9 mouse cellular contexts compared by ENCODE assay signal in genomic region chr5:149152063-149152773, GRCm38 (mm10). TPM values are rescaled to one million over a fixed set of nuclear protein-coding genes. Genes with fewer than 3 reads are reported as not detected.
A peak's percentile ranks its signal among the peaks of the same experiment; 100 is the strongest.
DNase-seq lines count a peak whose midpoint lies in the region; ATAC-seq and TF ChIP-seq lines count a peak whose summit lies in the region.
"Had no signal": no experiment of that assay in that cellular context is flagged by ENCODE, and none has a peak within 500 bp of the region (broad histone marks: within the 10 kb centered on the region; RNA-seq: fewer than 3 reads in every experiment).

No protein-coding gene starts in this region.

- H3K4me3 ChIP-seq in midbrain, embryonic 10.5 days: no peak overlapping the region
- no peak overlapping the region for H3K4me3 ChIP-seq in midbrain, postnatal 0 days (ENCODE audit: low read depth, low read length)
- H3K4me3 ChIP-seq in gastrocnemius, adult 2 months: peak overlapping the region; percentile 66
- H3K4me3 ChIP-seq: neural tube, embryonic 13.5 days had no signal

- H3K27me3 ChIP-seq in midbrain, embryonic 10.5 days (ENCODE audit: low read depth, poor library complexity, severe bottlenecking): no peaks in the 10 kb centered on the region
- H3K27me3 ChIP-seq in midbrain, postnatal 0 days (ENCODE audit: insufficient read depth, low read length): no peaks in the 10 kb centered on the region
- H3K27me3 ChIP-seq: neural tube, embryonic 13.5 days had no signal

- intact Hi-C loops in gastrocnemius, adult 2 months (cut with DNase I): loop anchor here (2.0 to 5.0 kb wide), 2 partner anchors 31 to 100 kb away; no protein-coding TSS in a partner anchor

- no peak overlapping the region for H3K9ac ChIP-seq in midbrain, postnatal 0 days (replicated peaks; ENCODE audit: low read length, poor library complexity, severe bottlenecking)
- H3K9ac ChIP-seq: neural tube, embryonic 13.5 days had no signal

- peaks cover 7% of the 10 kb centered on the region for H3K4me1 ChIP-seq in midbrain, embryonic 10.5 days
- H3K4me1 ChIP-seq in midbrain, postnatal 0 days (ENCODE audit: insufficient read depth, low read length): no peaks in the 10 kb centered on the region
- H3K4me1 ChIP-seq: neural tube, embryonic 13.5 days had no signal

- TF ChIP-seq CTCF in midbrain, postnatal 0 days (IDR thresholded peaks at IDR 0.05): no peak
- no peak for TF ChIP-seq CTCF in gastrocnemius, adult 2 months (IDR thresholded peaks at IDR 0.05)

- H3K36me3 ChIP-seq in midbrain, embryonic 10.5 days: no peaks in the 10 kb centered on the region
- no peaks in the 10 kb centered on the region for H3K36me3 ChIP-seq in midbrain, postnatal 0 days (ENCODE audit: insufficient read depth, low read length)
- H3K36me3 ChIP-seq: neural tube, embryonic 13.5 days had no signal

- WGBS in midbrain, embryonic 10.5 days: 61% methylated on average over 13 of the region's 13 CpGs
- WGBS in midbrain, postnatal 0 days: 48% methylated on average over 13 of the region's 13 CpGs

- DNase-seq in midbrain, embryonic 10.5 days (ENCODE audit: low spot score): peak; percentile 25
- DNase-seq in midbrain, postnatal 0 days (ENCODE audit: low spot score): no peak
- peak; percentile 37 for DNase-seq in gastrocnemius, adult 2 months
- peak; percentile 53 for DNase-seq in kidney, postnatal 10 days
- peak; percentile 17 for DNase-seq in ovary, postnatal 10 days (ENCODE audit: low spot score)

- H3K27ac ChIP-seq in midbrain, embryonic 10.5 days (replicated peaks): peak overlapping the region; percentile 52; the same call in 1 of the 2 replicates
- H3K27ac ChIP-seq in midbrain, postnatal 0 days (ENCODE audit: low read depth, low read length): no peak overlapping the region
- H3K27ac ChIP-seq in gastrocnemius, adult 2 months: peak overlapping the region; percentile 87
- H3K27ac ChIP-seq: neural tube, embryonic 13.5 days had no signal

- no peak for ATAC-seq in midbrain, postnatal 0 days (ENCODE audit: low FRiP score)
- no peak for ATAC-seq in inflammation-experienced regulatory T-cells, adult 6 months
- ATAC-seq in CD4-positive, CD25-positive, alpha-beta regulatory T cell, adult 4 months: no peak
- ATAC-seq in erythroblast, adult 5-6 weeks (replicated peaks; ENCODE audit: low FRiP score, poor library complexity, severe bottlenecking): no peak

- no peaks in the 10 kb centered on the region; the same call in 1 of the 2 replicates for H3K9me3 ChIP-seq in midbrain, embryonic 10.5 days (replicated peaks)
- no peaks in the 10 kb centered on the region for H3K9me3 ChIP-seq in midbrain, postnatal 0 days (ENCODE audit: low read length)
- H3K9me3 ChIP-seq: neural tube, embryonic 13.5 days had no signal

- no peak overlapping the region for H3K4me2 ChIP-seq in midbrain, postnatal 0 days (ENCODE audit: low read depth, low read length, poor library complexity, severe bottlenecking)
- H3K4me2 ChIP-seq: neural tube, embryonic 13.5 days had no signal

RNA-seq across cellular contexts. Expression of gene Uspl1, which starts 31.9 kb away (rescaled TPM):
- polyA plus RNA-seq in midbrain, embryonic 10.5 days (2016; fragmentation: Nextera tagmentation; extraction: Ambion mirVana): 71.6 and 73.8 TPM in 2 replicates
- total RNA-seq in midbrain, postnatal 0 days (2014; rRNA removed): 48.1 and 50.9 TPM in 2 replicates
- 43.0 and 47.0 TPM in 2 replicates for polyA plus RNA-seq in midbrain, postnatal 0 days (2015; fragmentation: Nextera tagmentation; extraction: Ambion mirVana)
- total RNA-seq in gastrocnemius, adult 2 months (2021): 10 to 100 TPM; 29.8 to 32.6 TPM
- polyA plus RNA-seq in inflammation-experienced regulatory T-cells, adult 6 months (2017; shearing (Covaris generic)): 10 to 100 TPM; 33.6 to 38.3 (median 34.7) TPM
- 10 to 100 TPM; 38.6 to 42.6 TPM for polyA plus RNA-seq in CD4-positive, CD25-positive, alpha-beta regulatory T cell, adult 4 months (2017; shearing (Covaris generic))
- 5.2 and 7.5 TPM in 2 replicates for total RNA-seq in erythroblast, adult 5-6 weeks (2015; ENCODE audit: low replicate concordance)
- 10.0 and 15.1 TPM in 2 replicates for total RNA-seq in erythroblast, adult 5-6 weeks (2017; ENCODE audit: low replicate concordance)

RNA-seq across cellular contexts. Expression of gene Hmgb1, which starts 32.1 kb away (rescaled TPM):
- polyA plus RNA-seq in midbrain, embryonic 10.5 days (2016; fragmentation: Nextera tagmentation; extraction: Ambion mirVana): 1,399 and 1,420 TPM in 2 replicates
- 171 and 252 TPM in 2 replicates for total RNA-seq in midbrain, postnatal 0 days (2014; rRNA removed)
- polyA plus RNA-seq in midbrain, postnatal 0 days (2015; fragmentation: Nextera tagmentation; extraction: Ambion mirVana): 603 and 756 TPM in 2 replicates
- total RNA-seq in gastrocnemius, adult 2 months (2021): 100 to 1,000 TPM in 1 of 2 experiments, 10 to 100 TPM in 1; 99.8 to 112 TPM
- 1,000 to 10,000 TPM in 1 of 3 experiments, 100 to 1,000 TPM in 2; 359 to 1,026 (median 583) TPM for polyA plus RNA-seq in inflammation-experienced regulatory T-cells, adult 6 months (2017; shearing (Covaris generic))
- 100 to 1,000 TPM; 359 to 760 TPM for polyA plus RNA-seq in CD4-positive, CD25-positive, alpha-beta regulatory T cell, adult 4 months (2017; shearing (Covaris generic))
- 310 and 337 TPM in 2 replicates for total RNA-seq in erythroblast, adult 5-6 weeks (2015; ENCODE audit: low replicate concordance)
- 224 and 253 TPM in 2 replicates for total RNA-seq in erythroblast, adult 5-6 weeks (2017; ENCODE audit: low replicate concordance)
